Mouse (Mus musculus): ENCODE measurements around the gene Efcab2.
"Not testable (repeated sequence)": the region's sequence is repeated elsewhere in the genome, so short reads cannot be mapped to it uniquely, and the experiment has no call there.

The Efcab2 gene

GRCm38 (mm10) chr1:178405445-178405911 lies 407 bp upstream of the Efcab2 start:
- peak; percentile 56 to 69 for DNase-seq

GRCm38 (mm10) chr1:178406765-178407645 lies 1.1 kb downstream of the Efcab2 start:
- no peak for DNase-seq

DNA sequence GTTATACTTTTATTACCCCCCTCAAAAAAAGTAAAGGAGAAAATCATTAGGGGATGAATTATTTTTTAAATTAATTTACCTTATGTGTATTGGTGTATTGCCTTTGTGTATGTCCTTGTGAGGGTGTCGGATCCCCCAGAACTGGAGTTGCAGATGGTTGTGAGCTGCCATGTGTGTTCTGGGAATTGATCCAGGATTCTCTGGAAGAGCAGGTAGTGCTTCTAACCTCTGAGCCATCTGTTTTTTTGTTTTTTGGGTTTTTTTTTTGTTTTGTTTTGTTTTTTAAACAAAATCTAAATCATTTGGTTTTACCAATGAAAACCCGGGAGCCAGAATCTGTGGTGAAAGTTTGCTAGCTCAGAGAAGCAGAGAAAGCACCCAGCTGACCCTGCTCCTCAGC lies 1.8 kb downstream of the Efcab2 start:
- DNase-seq, result no peak

DNA sequence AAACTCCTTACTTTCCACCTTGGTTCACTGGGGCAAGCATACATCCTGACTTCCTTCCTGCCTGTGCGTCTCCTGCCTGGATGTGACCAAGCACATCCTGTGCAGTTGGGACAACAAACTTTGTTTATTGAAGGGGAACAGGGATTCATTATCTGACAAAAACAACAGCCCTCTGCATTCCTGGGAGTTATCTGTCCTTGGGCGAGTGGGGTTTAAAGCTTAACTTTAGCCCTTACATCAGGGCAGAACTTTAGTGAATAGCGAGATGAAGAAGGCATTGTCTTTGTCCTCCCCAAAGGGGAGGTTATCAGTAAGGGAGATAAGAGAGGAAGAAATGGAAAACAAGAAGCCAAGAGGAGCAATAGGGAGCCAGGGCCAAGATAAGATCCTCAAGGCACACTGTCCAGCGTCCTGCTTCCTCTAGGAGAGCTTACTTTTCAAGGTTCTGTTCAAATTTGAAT lies 3.0 kb downstream of the Efcab2 start:
- no peak for DNase-seq

- DNase-seq, result not testable (repeated sequence)
Measured at GRCm38 (mm10) chr1:178413367-178413766, 7.5 kb downstream of the Efcab2 start.

GRCm38 (mm10) chr1:178419608-178420007 lies 13.7 kb downstream of the Efcab2 start:
- no peak for DNase-seq

DNA sequence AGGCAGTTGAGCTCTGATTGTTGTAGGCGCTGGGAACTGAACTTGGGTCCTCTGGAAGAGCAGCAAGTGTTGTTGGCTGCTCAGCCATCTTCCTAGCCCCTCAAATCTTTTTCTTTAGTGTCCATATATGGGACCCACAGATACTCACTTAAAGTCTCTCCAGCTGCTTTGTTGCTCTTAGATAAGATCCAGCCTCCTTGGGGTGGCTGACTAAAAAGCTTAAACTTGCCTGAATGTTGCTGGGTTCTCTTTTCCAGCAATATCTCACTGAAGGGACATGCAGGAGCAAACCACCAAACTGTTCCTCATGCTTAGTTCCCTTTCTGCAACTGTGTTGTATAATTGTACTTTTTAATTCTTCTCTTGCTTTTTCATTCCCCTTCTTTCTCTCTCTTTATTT lies 17.8 kb downstream of the Efcab2 start:
- DNase-seq, result no peak

GRCm38 (mm10) chr1:178431619-178432444 lies 25.9 kb downstream of the Efcab2 start:
- DNase-seq, result no peak

GRCm38 (mm10) chr1:178433619-178434018 lies 27.7 kb downstream of the Efcab2 start:
- DNase-seq, result no peak

GRCm38 (mm10) chr1:178444407-178444806 lies 38.5 kb downstream of the Efcab2 start:
- DNase-seq, result no peak

GRCm38 (mm10) chr1:178447036-178447435 lies 41.2 kb downstream of the Efcab2 start:
- no peak for DNase-seq

- DNase-seq, result no peak
Measured at GRCm38 (mm10) chr1:178448271-178448744, 42.4 kb downstream of the Efcab2 start.

- peak; percentile 38 to 41 for DNase-seq
Measured at GRCm38 (mm10) chr1:178449172-178449571, 43.3 kb downstream of the Efcab2 start.

DNA sequence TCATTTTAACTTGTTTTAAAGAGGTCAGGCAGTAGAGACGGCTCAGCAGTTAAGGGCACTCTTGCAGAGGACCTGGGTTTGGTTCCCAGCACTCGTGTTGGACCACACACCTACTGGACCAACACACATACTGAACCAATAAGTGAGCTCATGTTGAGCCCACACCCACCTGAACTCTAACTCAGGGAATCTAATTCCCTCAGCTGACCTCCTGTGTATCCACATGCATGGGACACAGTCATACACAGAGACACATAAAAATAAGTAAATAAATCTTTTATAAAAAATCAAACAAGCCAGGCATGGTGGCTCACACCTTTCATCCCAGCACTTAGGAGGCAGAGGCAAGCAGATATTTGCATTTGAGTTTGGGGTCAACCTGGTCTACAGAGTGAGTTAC lies 44.0 kb downstream of the Efcab2 start:
- DNase-seq, result no peak

GRCm38 (mm10) chr1:178454125-178454524 lies 48.2 kb downstream of the Efcab2 start:
- DNase-seq, result no peak

GRCm38 (mm10) chr1:178455120-178455519 lies 49.2 kb downstream of the Efcab2 start:
- DNase-seq, result no peak

DNA sequence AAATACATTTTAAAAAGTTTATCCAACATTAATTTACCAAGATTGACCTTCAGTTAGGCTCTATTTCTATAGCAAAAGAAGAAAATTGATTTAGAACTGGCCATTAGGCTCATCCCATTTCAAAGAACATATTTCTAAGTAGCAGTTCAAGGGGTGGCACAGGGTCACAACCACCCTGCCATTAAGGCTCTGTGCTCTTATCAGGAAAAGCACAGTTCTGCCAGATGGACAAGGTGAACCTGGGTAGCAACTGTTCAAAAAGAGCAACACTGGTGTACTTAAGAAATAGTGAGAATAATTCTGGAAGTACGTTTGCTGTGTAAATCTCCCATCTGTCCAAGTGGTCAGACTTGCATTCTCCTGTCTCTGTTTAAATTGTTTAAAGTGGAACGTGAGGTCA lies 52.1 kb downstream of the Efcab2 start:
- DNase-seq, result no peak

GRCm38 (mm10) chr1:178463712-178464111 lies 57.8 kb downstream of the Efcab2 start:
- peak; percentile 55 to 61 for DNase-seq

GRCm38 (mm10) chr1:178464140-178464539 lies 58.3 kb downstream of the Efcab2 start:
- no peak for DNase-seq

DNA sequence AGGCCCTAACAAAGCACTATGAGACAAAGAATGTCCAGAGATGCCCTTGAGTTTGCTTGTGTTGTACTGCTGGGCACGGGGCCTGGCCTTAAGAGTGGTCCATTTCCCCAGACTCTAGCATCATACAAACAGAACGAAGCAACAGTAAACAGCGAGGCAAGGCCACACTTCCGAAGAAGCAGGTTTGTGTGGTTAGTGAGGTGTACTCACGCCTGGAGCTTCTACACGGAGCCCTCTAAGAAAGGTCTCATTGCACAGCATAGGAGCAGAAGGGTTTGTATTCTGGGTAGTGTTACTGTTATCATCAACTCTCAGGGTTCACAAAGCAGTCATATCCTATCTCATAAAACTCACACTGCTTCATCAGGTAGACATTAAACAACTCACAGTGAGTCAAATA lies 61.7 kb downstream of the Efcab2 start:
- DNase-seq, result no peak

GRCm38 (mm10) chr1:178468280-178468679 lies 62.4 kb downstream of the Efcab2 start:
- DNase-seq, result no peak

DNA sequence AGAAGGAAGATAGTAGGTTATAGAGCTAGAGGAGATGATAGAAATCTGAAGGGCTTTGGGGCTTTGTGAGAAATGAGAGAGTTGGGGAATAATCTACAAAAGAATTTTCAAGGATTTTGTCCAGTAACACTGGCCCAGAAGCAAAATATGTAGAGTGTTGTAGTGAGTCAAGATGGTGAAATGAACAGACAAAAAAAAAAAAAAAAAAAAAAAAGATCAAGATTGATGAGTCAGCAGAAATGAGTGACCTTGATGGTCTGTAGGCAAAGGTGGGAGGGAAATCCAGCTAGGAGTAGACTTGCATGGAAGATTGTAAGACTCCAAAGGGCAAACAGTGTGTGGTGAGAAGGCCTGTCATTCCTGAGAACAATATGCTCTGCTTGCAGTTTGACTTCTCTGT lies 78.0 kb downstream of the Efcab2 start:
- DNase-seq, result no peak

GRCm38 (mm10) chr1:178485138-178485867 lies 79.4 kb downstream of the Efcab2 start:
- DNase-seq, result no peak

All from thymus, adult 18-20 months (tissue).